Mouse (Mus musculus) stomach, embryonic 16.5 days (tissue): ENCODE measurements at regions not wholly inside any gene's neighbourhood (a gene's known extent, or its start where the extent isn't known, plus 50 kb on each side); places are given as distances from the start of the nearest gene placed in this dataset.

ENCODE experiments used
- ATAC-seq: fragments of 200-750 bp; cut with Nextera tagmentation; 2 replicates; pipeline ENCODE4 v1.8.0; 2017; ENCODE audit warnings: moderate number of reproducible peaks, moderate TSS enrichment; ENCODE audit not compliant: insufficient read depth, low FRiP score
- H3K27ac ChIP-seq: fragments of 300-500 bp; sonication (generic); 2 replicates; pipeline ENCODE4 v1.5.1; 2014; ENCODE audit warnings: low read length
- H3K27me3 ChIP-seq: fragments of 300-500 bp; sonication (generic); 2 replicates; pipeline ENCODE4 v1.6.1; 2014; ENCODE audit warnings: low read length, control low read depth, mixed read lengths; ENCODE audit not compliant: control insufficient read depth, insufficient read depth
- H3K36me3 ChIP-seq: fragments of 300-500 bp; sonication (generic); 2 replicates; pipeline ENCODE4 v1.6.1; 2014; ENCODE audit warnings: low read length; ENCODE audit not compliant: control insufficient read depth, insufficient read depth
- H3K4me1 ChIP-seq: fragments of 300-500 bp; sonication (generic); 2 replicates; pipeline ENCODE4 v1.6.1; 2014; ENCODE audit warnings: low read length, control low read depth, mixed read lengths; ENCODE audit not compliant: control insufficient read depth, insufficient read depth
- H3K4me2 ChIP-seq: fragments of 300-500 bp; sonication (generic); 2 replicates; pipeline ENCODE4 v1.6.1; 2014; ENCODE audit warnings: low read depth, low read length, mixed read lengths
- H3K4me3 ChIP-seq: fragments of 300-500 bp; sonication (generic); replicated peaks from 2 replicates; pipeline ENCODE4 v1.5.1; 2014; ENCODE audit warnings: mild to moderate bottlenecking, low read length
- H3K9ac ChIP-seq: fragments of 300-500 bp; sonication (generic); 2 replicates; pipeline ENCODE4 v1.6.1; 2014; ENCODE audit warnings: low read length
- H3K9me3 ChIP-seq: fragments of 300-500 bp; sonication (generic); replicated peaks from 2 replicates; pipeline ENCODE4 v1.6.1; 2016; ENCODE audit warnings: low read length, control low read depth; ENCODE audit not compliant: control insufficient read depth
- WGBS: fragments of 180-500 bp; shearing (Covaris S2); extraction: QIAGEN DNeasy Blood & Tissue Kit; methylation state at CpG from one replicate; pipeline ENCODE4 v1.1.7; 2014; 5-methylcytosine and 5-hydroxymethylcytosine counted together

DNA sequence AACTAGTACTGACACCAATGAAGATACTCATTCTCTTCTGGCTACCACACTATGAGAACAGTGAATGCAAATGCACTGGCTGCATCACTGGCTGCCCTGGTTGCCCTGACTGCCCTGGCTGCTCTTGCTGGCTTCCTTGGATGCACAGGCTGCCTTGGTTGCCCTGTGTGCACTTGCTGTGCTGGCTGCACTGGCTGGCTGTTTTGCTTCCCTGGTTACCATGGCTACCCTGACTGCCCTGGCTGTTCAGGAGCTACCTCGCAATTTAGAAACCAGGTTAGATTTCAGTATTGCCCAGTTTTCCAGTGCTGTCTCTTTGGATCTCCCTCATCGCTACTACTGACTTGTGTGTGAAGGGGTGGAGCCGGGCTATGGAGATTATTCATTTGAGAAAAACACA, 175.7 kb downstream of the Fat4 start:
- no peak overlapping the region for H3K27ac ChIP-seq
- 71% methylated on average over 3 of the region's 3 CpGs for WGBS
- no peak for ATAC-seq
- H3K4me2 ChIP-seq: no peak overlapping the region
- H3K36me3 ChIP-seq: no peaks in the 10 kb centered on the region
- no peaks in the 10 kb centered on the region for H3K27me3 ChIP-seq
- H3K9me3 ChIP-seq: no peaks in the 10 kb centered on the region
- no peaks in the 10 kb centered on the region for H3K4me1 ChIP-seq
- H3K9ac ChIP-seq: no peak overlapping the region
- no peak overlapping the region for H3K4me3 ChIP-seq

GRCm38 (mm10) chr3:39065457-39065856, 178.7 kb downstream of the Fat4 start:
- H3K4me2 ChIP-seq: no peak overlapping the region

GRCm38 (mm10) chr3:39069011-39069410, 182.3 kb downstream of the Fat4 start:
- Histone ChIP-seq H3K36me3 (no peaks in the 10 kb centered on the region), H3K4me1 (no peaks in the 10 kb centered on the region), H3K27me3 (no peaks in the 10 kb centered on the region), H3K27ac (no peak overlapping the region), H3K4me2 (no peak overlapping the region), H3K4me3 (no peak overlapping the region), H3K9ac (no peak overlapping the region), H3K9me3 (no peaks in the 10 kb centered on the region)
- ATAC-seq: no peak

More at GRCm38 (mm10) chr3:39065457-39065856, 178.7 kb downstream of the Fat4 start:
- H3K27me3 ChIP-seq: no peaks in the 10 kb centered on the region
- no peak overlapping the region for H3K27ac ChIP-seq
- H3K4me3 ChIP-seq: no peak overlapping the region
- H3K9me3 ChIP-seq: no peaks in the 10 kb centered on the region
- 29% methylated on average over 6 of the region's 6 CpGs for WGBS
- no peaks in the 10 kb centered on the region for H3K36me3 ChIP-seq
- H3K4me1 ChIP-seq: no peaks in the 10 kb centered on the region
- no peak for ATAC-seq
- H3K9ac ChIP-seq: no peak overlapping the region

GRCm38 (mm10) chr3:39082678-39083270, 196.0 kb downstream of the Fat4 start:
- Histone ChIP-seq H3K4me2 (no peak overlapping the region), H3K27ac (no peak overlapping the region), H3K4me3 (no peak overlapping the region), H3K4me1 (no peaks in the 10 kb centered on the region), H3K9ac (no peak overlapping the region), H3K27me3 (no peaks in the 10 kb centered on the region), H3K36me3 (no peaks in the 10 kb centered on the region), H3K9me3 (no peaks in the 10 kb centered on the region)
- 81% methylated on average over 4 of the region's 4 CpGs for WGBS
- no peak for ATAC-seq

- WGBS: 86% methylated on average over 4 of the region's 4 CpGs
- no peaks in the 10 kb centered on the region for H3K27me3 ChIP-seq
- H3K9me3 ChIP-seq: no peaks in the 10 kb centered on the region
- no peak overlapping the region for H3K4me3 ChIP-seq
- H3K9ac ChIP-seq: no peak overlapping the region
- no peaks in the 10 kb centered on the region for H3K36me3 ChIP-seq
- H3K4me1 ChIP-seq: no peaks in the 10 kb centered on the region
- no peak for ATAC-seq
- no peak overlapping the region for H3K27ac ChIP-seq
- no peak overlapping the region for H3K4me2 ChIP-seq
Measured at GRCm38 (mm10) chr3:39088948-39089347, 202.2 kb downstream of the Fat4 start.

DNA sequence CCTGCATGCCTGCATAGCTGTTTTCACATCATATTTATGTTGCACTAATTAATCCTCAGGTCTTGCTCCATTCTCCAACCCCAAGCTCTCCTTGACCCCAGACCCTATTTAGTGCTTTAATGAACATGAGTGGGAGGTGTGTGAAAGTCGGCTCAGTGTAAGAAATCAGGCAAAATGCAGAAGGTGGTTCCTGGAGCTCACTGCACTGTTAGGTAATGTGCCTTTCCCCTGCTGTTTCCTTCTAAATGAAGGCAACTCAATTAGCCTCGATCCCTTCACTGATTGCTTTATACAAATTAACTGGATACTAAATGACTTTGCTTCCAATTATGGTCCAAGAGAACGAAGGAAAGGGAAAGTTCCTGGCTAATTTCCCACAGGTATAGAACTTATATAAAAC, 215.6 kb downstream of the Fat4 start:
- Histone ChIP-seq H3K27me3 (no peaks in the 10 kb centered on the region), H3K4me3 (no peak overlapping the region), H3K9ac (no peak overlapping the region), H3K4me1 (no peaks in the 10 kb centered on the region), H3K9me3 (no peaks in the 10 kb centered on the region), H3K27ac (no peak overlapping the region), H3K4me2 (no peak overlapping the region), H3K36me3 (no peaks in the 10 kb centered on the region)
- WGBS: 75% methylated on average over 3 of the region's 3 CpGs
- no peak for ATAC-seq

GRCm38 (mm10) chr3:39109756-39110392, 223.1 kb downstream of the Fat4 start:
- no peak overlapping the region for H3K4me3 ChIP-seq
- no peaks in the 10 kb centered on the region for H3K9me3 ChIP-seq
- H3K27me3 ChIP-seq: no peaks in the 10 kb centered on the region
- H3K36me3 ChIP-seq: no peaks in the 10 kb centered on the region
- H3K9ac ChIP-seq: no peak overlapping the region
- no peaks in the 10 kb centered on the region for H3K4me1 ChIP-seq
- no peak overlapping the region for H3K27ac ChIP-seq
- no peak for ATAC-seq
- WGBS: 79% methylated on average over 5 of the region's 5 CpGs
- no peak overlapping the region for H3K4me2 ChIP-seq

DNA sequence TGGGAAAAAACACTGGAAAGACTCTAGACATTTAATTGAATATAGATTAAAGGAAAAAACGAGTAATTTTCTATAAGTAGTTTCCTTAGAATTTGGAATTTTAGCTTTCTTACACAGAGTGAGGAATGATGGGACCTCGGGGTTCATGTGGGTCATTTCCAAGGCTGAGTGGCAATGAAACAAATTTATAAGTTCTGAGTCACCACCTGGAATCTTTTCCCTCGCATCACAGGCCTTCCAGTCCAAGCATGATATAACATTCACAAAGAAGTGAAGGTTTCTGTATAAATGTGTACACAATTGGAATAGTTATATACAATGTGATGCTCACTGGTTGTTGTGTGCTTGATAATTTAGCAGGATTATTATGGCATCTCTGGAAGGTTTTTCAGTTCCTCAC, 227.3 kb downstream of the Fat4 start:
- H3K9ac ChIP-seq: no peak overlapping the region
- no peak overlapping the region for H3K4me2 ChIP-seq
- ATAC-seq: no peak
- no peaks in the 10 kb centered on the region for H3K36me3 ChIP-seq
- 62% methylated on average over 3 of the region's 3 CpGs for WGBS
- peaks cover 2% of the 10 kb centered on the region; the same call in 1 of the 2 replicates for H3K9me3 ChIP-seq
- H3K27me3 ChIP-seq: no peaks in the 10 kb centered on the region
- no peak overlapping the region for H3K27ac ChIP-seq
- no peaks in the 10 kb centered on the region for H3K4me1 ChIP-seq
- no peak overlapping the region for H3K4me3 ChIP-seq

DNA sequence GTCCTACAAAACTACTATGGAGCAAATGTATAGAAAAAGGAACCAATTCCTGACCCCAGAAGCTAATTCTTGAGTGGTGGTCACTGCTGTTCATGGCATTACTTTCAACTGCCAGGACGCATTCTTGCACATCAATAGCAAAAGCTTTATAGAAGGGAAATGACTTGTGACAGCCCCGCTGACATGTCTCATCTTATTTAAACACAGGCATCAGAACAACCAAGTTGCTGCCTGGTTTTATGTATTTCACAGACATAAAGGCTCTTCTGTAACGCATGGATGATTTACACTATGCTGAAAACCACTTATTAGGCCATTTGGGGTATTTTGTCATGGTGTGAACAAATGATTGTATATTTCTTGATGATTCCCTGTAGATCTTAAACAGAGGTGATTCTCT, 228.1 kb downstream of the Fat4 start:
- Histone ChIP-seq H3K9me3 (peaks cover 2% of the 10 kb centered on the region; the same call in 1 of the 2 replicates), H3K9ac (no peak overlapping the region), H3K27ac (no peak overlapping the region), H3K27me3 (no peaks in the 10 kb centered on the region), H3K4me3 (no peak overlapping the region), H3K36me3 (no peaks in the 10 kb centered on the region), H3K4me2 (no peak overlapping the region), H3K4me1 (no peaks in the 10 kb centered on the region)
- 74% methylated on average over 3 of the region's 3 CpGs for WGBS
- no peak for ATAC-seq
